Mouse (Mus musculus): ENCODE measurements around the gene Rpl36a-ps1.
"Not testable (repeated sequence)": the region's sequence is repeated elsewhere in the genome, so short reads cannot be mapped to it uniquely, and the experiment has no call there.

Gene Rpl36a-ps1

GRCm38 (mm10) chr14:98994218-98994617 is at the start of gene Rpl36a-ps1:
Gene Rpl36a-ps1, minus strand, starts transcription at chr14:98994318.
- DNase-seq (ENCODE audit: low read depth, low spot score): no peak

- DNase-seq (ENCODE audit: low read depth, low spot score): no peak
These were observed 49.4 kb upstream of the Rpl36a-ps1 start for GRCm38 (mm10) chr14:99043499-99043898.

- DNase-seq (ENCODE audit: low read depth, low spot score): no peak
These were observed 47.3 kb upstream of the Rpl36a-ps1 start for GRCm38 (mm10) chr14:99041416-99041815.

GRCm38 (mm10) chr14:99039308-99039707 is 45.2 kb upstream of the Rpl36a-ps1 start:
- DNase-seq (ENCODE audit: low read depth, low spot score): not testable (repeated sequence)

- no peak for DNase-seq (ENCODE audit: low read depth, low spot score)
These were observed 43.6 kb upstream of the Rpl36a-ps1 start for GRCm38 (mm10) chr14:99037703-99038102.

- no peak for DNase-seq (ENCODE audit: low read depth, low spot score)
These were observed 41.9 kb upstream of the Rpl36a-ps1 start for GRCm38 (mm10) chr14:99036039-99036438.

- DNase-seq (ENCODE audit: low read depth, low spot score): not testable (repeated sequence)
These were observed 40.7 kb upstream of the Rpl36a-ps1 start for GRCm38 (mm10) chr14:99034851-99035250.

- DNase-seq (ENCODE audit: low read depth, low spot score): no peak
These were observed 38.5 kb upstream of the Rpl36a-ps1 start for GRCm38 (mm10) chr14:99032596-99032995.

- no peak for DNase-seq (ENCODE audit: low read depth, low spot score)
These were observed 37.3 kb upstream of the Rpl36a-ps1 start for GRCm38 (mm10) chr14:99031337-99031873.

- no peak for DNase-seq (ENCODE audit: low read depth, low spot score)
These were observed 35.9 kb upstream of the Rpl36a-ps1 start for GRCm38 (mm10) chr14:99029987-99030386.

GRCm38 (mm10) chr14:99022346-99023086 is 28.4 kb upstream of the Rpl36a-ps1 start:
- DNase-seq (ENCODE audit: low read depth, low spot score): no peak

GRCm38 (mm10) chr14:99019136-99019808 is 25.2 kb upstream of the Rpl36a-ps1 start:
- DNase-seq (ENCODE audit: low read depth, low spot score): no peak

- DNase-seq (ENCODE audit: low read depth, low spot score): no peak
These were observed 24.6 kb upstream of the Rpl36a-ps1 start for GRCm38 (mm10) chr14:99018691-99019090.

- DNase-seq (ENCODE audit: low read depth, low spot score): no peak
These were observed 16.8 kb upstream of the Rpl36a-ps1 start for GRCm38 (mm10) chr14:99010920-99011313.

GRCm38 (mm10) chr14:99010224-99010919 is 16.3 kb upstream of the Rpl36a-ps1 start:
- DNase-seq (ENCODE audit: low read depth, low spot score): no peak

GRCm38 (mm10) chr14:98992482-98992881 is 1.6 kb downstream of the Rpl36a-ps1 start:
- no peak for DNase-seq (ENCODE audit: low read depth, low spot score)

GRCm38 (mm10) chr14:98990636-98991035 is 3.5 kb downstream of the Rpl36a-ps1 start:
- no peak for DNase-seq (ENCODE audit: low read depth, low spot score)

- no peak for DNase-seq (ENCODE audit: low read depth, low spot score)
These were observed 4.3 kb downstream of the Rpl36a-ps1 start for GRCm38 (mm10) chr14:98989818-98990217.

GRCm38 (mm10) chr14:98971921-98972320 is 22.2 kb downstream of the Rpl36a-ps1 start:
- no peak for DNase-seq (ENCODE audit: low read depth, low spot score)

- DNase-seq (ENCODE audit: low read depth, low spot score): no peak
These were observed 35.0 kb downstream of the Rpl36a-ps1 start for GRCm38 (mm10) chr14:98958978-98959658.

- DNase-seq (ENCODE audit: low read depth, low spot score): no peak
These were observed 37.3 kb downstream of the Rpl36a-ps1 start for GRCm38 (mm10) chr14:98956788-98957187.

GRCm38 (mm10) chr14:98952441-98952840 is 41.7 kb downstream of the Rpl36a-ps1 start:
- DNase-seq (ENCODE audit: low read depth, low spot score): no peak
